Mouse (Mus musculus) thymus, adult 2 months (tissue): ENCODE results near the gene Pgm5. TPM values are rescaled to one million over a fixed set of nuclear protein-coding genes. Genes with fewer than 3 reads are reported as not detected.
"Not testable (repeated sequence)": the region's sequence is repeated elsewhere in the genome, so short reads cannot be mapped to it uniquely, and the experiment has no call there.

Source experiments
- DNase-seq: peaks from one replicate; pipeline ENCODE4 v3.0.0; 2021
- H3K27ac ChIP-seq: fragments of 200-500 bp; 2 replicates; pipeline ENCODE4 v1.5.1; 2012; ENCODE audit warnings: low read length, control low read depth; ENCODE audit not compliant: control insufficient read depth, insufficient read depth
- H3K27me3 ChIP-seq: fragments of 200-500 bp; 2 replicates; pipeline ENCODE4 v1.6.1; 2012; ENCODE audit warnings: mild to moderate bottlenecking, low read length, moderate library complexity, mixed read lengths; ENCODE audit not compliant: control insufficient read depth, insufficient read depth
- H3K36me3 ChIP-seq: fragments of 200-500 bp; 2 replicates; pipeline ENCODE4 v1.6.1; 2012; ENCODE audit warnings: mild to moderate bottlenecking, low read length, moderate library complexity; ENCODE audit not compliant: control insufficient read depth, insufficient read depth
- H3K4me1 ChIP-seq: fragments of 200-500 bp; replicated peaks from 2 replicates; pipeline ENCODE4 v1.6.1; 2012; ENCODE audit warnings: low read length; ENCODE audit not compliant: control insufficient read depth, insufficient read depth
- H3K4me3 ChIP-seq: fragments of 200-500 bp; 2 replicates; pipeline ENCODE4 v1.5.1; 2012; ENCODE audit warnings: mild to moderate bottlenecking, low read length, control low read depth, moderate library complexity; ENCODE audit not compliant: control insufficient read depth, insufficient read depth
- CTCF ChIP-seq: fragments of 200-500 bp; IDR thresholded peaks from 2 replicates; pipeline ENCODE4 v1.5.1; 2012; ENCODE audit warnings: mild to moderate bottlenecking, control low read depth, low read length, moderate library complexity, borderline replicate concordance; ENCODE audit not compliant: control insufficient read depth, poor library complexity, insufficient read depth; ENCODE audit errors: extremely low read depth
- POLR2A ChIP-seq: fragments of 200-500 bp; IDR thresholded peaks from 2 replicates; pipeline ENCODE4 v1.6.1; 2012; ENCODE audit warnings: mild to moderate bottlenecking, low read length, control low read depth, moderate library complexity; ENCODE audit not compliant: control insufficient read depth, poor library complexity, insufficient read depth; ENCODE audit errors: extremely low read depth
- WGBS: fragments of 180-500 bp; shearing (Covaris S2); methylation state at CpG from one replicate; pipeline ENCODE4 v1.1.7; 2018; 5-methylcytosine and 5-hydroxymethylcytosine counted together
- polyA plus RNA-seq: library from polyadenylated mRNA; depleted of rRNA; stranded (reverse); fragments of >200 nt; gene quantifications from 2 replicates; pipeline ENCODE4 v1.2.3, GENCODE M21; 2012

Pgm5 gene
- polyA plus RNA-seq, 1 experiment, result 7.2 TPM

DNA sequence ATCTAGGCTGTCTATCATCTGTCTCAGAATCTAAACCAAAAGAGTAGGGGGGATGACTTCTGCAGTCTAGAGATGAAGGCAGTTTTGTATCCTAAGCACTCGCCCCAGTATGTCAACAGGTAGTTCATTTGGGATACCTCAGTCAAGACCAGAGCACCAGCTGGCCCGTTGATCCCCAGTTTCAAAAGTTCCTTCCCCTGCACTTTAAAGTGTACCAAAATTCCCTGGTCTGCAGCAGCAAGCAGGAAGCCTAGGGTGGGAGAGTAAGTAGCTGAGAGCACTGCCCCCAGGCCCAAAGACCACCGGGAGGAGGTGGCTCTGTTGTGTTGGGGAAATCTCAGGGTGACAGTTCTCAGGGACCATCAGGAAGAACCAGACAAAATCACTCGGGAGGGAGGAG lies 34.9 kb upstream of the Pgm5 start:
- Histone ChIP-seq H3K36me3 (no peaks in the 10 kb centered on the region), H3K27ac (no peak overlapping the region), H3K4me1 (no peaks in the 10 kb centered on the region), H3K4me3 (no peak overlapping the region), H3K27me3 (peaks cover 34% of the 10 kb centered on the region)
- no peak for DNase-seq
- TF ChIP-seq CTCF, result no peak
- no peak for TF ChIP-seq POLR2A
- 32% methylated on average over 4 of the region's 4 CpGs for WGBS

DNA sequence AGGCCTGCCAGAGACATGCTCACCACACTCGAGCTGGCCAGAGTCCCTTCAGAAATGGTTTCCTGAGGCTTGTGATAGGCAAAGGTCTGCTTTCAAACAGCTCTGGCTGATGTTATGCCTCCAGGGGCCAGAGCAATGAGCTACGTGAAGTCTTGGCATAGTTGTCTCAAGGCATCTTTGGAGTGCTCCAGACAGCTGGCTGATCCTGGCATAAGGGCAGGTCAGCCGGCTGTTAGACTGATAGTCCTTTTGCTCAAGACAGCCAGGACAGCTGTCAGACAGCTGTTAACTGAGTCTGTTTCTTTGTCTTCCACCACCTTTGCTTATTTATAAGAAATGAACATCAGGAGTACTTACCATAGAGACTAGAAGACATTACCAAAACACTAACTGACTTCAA lies 25.2 kb upstream of the Pgm5 start:
- Histone ChIP-seq H3K36me3 (no peaks in the 10 kb centered on the region), H3K4me3 (no peak overlapping the region), H3K27ac (no peak overlapping the region), H3K27me3 (no peaks in the 10 kb centered on the region), H3K4me1 (no peaks in the 10 kb centered on the region)
- WGBS, result 70% methylated on average over 3 of the region's 3 CpGs
- DNase-seq, result no peak
- TF ChIP-seq CTCF (no peak), POLR2A (no peak)

DNA sequence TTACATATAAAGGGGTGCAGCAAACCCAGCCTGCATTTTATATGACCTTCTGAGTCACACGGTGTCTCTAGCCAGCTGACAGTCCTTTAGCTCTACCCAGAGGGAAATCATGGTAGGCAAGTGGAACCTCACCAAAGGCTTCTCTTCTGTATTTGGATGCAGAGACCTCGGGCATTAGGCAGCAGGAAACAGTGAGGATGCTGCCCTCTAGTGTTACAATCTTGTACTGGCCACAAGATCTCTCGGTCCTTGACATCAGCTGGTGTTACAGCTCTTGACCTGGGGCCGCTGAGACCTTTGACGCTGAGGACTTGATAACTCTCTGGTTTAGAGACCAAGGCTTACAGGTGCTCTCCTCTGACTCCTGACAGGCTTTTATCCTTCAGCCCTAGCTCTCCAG lies 23.8 kb upstream of the Pgm5 start:
- peak; percentile 43 for DNase-seq
- Histone ChIP-seq H3K27ac (no peak overlapping the region), H3K36me3 (no peaks in the 10 kb centered on the region), H3K4me3 (no peak overlapping the region), H3K27me3 (no peaks in the 10 kb centered on the region), H3K4me1 (no peaks in the 10 kb centered on the region)
- WGBS, result 11% methylated on average over 5 of the region's 5 CpGs
- no peak for TF ChIP-seq POLR2A
- no peak for TF ChIP-seq CTCF

DNA sequence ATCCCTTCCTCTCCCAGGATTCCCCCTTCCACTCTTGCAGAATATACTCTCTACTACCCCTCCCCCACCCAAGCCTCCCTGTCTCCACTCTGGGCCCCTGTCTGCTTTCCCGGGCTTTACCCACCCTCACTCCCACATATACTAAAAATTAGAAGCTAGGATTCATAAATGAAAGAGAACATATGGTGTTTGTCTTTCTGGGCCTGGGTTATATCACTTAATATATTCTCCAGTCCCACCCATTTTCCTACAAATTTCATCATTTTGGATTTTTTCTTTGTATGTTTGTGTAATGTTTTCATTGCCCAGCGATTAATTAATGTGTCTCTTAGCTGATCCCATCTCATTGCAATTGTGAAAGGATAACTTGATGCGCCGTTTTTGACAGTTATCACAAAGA lies 19.6 kb upstream of the Pgm5 start:
- DNase-seq, result no peak
- H3K27ac ChIP-seq, result no peak overlapping the region

DNA sequence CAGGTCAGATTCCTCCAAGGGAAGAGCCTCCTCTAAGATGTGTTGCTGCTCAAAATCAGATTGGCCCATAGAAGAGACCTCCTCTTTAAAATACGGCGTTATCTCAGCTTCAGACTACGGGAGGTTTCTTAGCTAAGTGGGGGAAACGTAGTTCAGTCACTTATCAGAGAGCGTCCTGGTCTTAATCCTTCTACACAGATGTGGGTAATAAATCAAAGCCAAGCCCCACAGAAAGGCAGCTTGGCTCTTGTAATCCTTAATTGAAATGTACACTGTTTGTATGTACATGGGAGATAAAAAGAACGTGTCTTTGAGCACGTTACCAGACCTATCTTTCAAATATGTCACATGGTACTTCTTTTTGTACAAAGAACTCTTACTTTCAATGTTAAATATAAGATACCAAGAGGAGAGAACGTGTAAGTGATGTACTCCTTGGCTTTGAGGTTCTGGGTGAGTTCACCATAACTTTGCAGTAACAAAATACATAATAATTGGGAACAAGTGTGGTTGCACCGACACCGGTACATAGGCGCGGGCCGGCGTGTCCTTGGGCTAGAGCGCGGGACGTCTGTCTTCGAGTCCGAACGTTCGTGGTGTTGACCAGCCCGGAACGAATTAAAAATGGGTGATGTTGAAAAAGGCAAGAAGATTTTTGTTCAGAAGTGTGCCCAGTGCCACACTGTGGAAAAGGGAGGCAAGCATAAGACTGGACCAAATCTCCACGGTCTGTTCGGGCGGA lies 13.6 kb upstream of the Pgm5 start, which contains the start of gene Gm10053:
Gene Gm10053, plus strand, starts transcription at position 558 of the 742 bp plus-strand sequence.
- H3K36me3 ChIP-seq, H3K27ac ChIP-seq, H3K4me1 ChIP-seq, H3K27me3 ChIP-seq, H3K4me3 ChIP-seq, DNase-seq: not testable (repeated sequence)
- WGBS, result 76% methylated on average over 23 of the region's 26 CpGs

More for the DNA sequence above, 19.6 kb upstream of the Pgm5 start:
- H3K4me1 ChIP-seq, result no peaks in the 10 kb centered on the region
- H3K36me3 ChIP-seq, result no peaks in the 10 kb centered on the region
- TF ChIP-seq CTCF, result no peak
- TF ChIP-seq POLR2A, result no peak
- 83% methylated on average over 4 of the region's 4 CpGs for WGBS
- H3K27me3 ChIP-seq, result no peaks in the 10 kb centered on the region
- no peak overlapping the region for H3K4me3 ChIP-seq

DNA sequence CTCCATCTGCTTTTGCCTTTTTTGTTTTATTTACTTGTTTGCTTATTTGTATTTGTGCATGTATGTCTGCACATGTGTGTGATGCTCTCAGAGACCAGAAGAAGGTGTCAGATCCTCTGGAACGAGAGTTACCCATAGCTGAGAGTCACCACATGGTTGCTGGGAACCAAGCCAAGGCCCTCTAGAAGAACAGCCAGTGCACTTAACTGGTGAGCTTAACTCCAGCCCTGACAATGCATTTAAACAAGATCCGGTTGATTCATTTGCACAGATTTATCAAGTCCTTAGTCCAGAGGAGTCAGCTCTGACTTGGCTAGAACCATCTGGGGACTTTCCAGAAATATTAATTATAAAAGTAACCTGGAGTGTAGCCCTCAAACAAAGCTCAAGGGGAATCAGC lies 12.2 kb upstream of the Pgm5 start:
- H3K4me1 ChIP-seq, result 0 out of 2 replicates have a peak, but pooled peaks cover 3% of the 10 kb centered on the region
- no peak overlapping the region for H3K4me3 ChIP-seq
- DNase-seq, result no peak
- 54% methylated on average over 2 of the region's 2 CpGs for WGBS
- no peaks in the 10 kb centered on the region for H3K36me3 ChIP-seq
- no peaks in the 10 kb centered on the region for H3K27me3 ChIP-seq
- TF ChIP-seq POLR2A (no peak), CTCF (no peak)
- no peak overlapping the region for H3K27ac ChIP-seq

DNA sequence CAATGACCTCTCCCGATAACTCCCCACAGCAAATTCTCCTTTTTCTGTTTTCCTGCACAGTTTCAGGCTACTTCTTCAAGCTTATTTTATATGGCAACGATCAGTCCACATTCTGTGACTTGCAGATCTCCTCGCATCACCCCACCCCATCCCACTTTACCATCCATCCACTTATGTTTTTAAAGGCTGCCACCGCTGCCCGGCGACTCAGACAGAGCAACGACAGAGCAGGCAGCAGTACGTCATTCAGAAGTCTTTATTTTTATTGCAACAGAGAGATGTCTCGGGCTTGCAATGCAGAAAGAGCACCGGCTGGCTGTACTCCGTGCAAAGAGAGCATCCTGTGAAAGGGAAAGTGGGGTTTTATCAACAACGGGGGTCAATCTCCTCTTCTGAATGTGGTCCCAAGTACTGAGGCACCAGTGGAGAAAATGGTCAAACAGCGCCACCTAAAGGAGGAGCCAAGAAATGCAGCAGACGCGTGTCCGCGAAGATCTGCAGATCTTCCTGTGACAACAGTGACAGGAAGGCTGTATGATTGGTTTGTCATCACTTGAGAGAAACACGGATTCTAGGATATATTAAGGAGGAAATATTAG lies 9.5 kb upstream of the Pgm5 start:
- H3K4me1 ChIP-seq, result 0 out of 2 replicates have a peak, but pooled peaks cover 3% of the 10 kb centered on the region
- 19% methylated on average over 18 of the region's 18 CpGs for WGBS
- peak; percentile 42 for DNase-seq
- no peak overlapping the region for H3K27ac ChIP-seq
- H3K4me3 ChIP-seq, result no peak overlapping the region
- no peaks in the 10 kb centered on the region for H3K36me3 ChIP-seq
- TF ChIP-seq POLR2A (no peak), CTCF (peak; percentile 48; the same call in 1 of the 2 replicates)
- no peaks in the 10 kb centered on the region for H3K27me3 ChIP-seq
